Mouse (Mus musculus): Measurements from ENCODE around the gene Leprot.

Gene Leprot

DNA sequence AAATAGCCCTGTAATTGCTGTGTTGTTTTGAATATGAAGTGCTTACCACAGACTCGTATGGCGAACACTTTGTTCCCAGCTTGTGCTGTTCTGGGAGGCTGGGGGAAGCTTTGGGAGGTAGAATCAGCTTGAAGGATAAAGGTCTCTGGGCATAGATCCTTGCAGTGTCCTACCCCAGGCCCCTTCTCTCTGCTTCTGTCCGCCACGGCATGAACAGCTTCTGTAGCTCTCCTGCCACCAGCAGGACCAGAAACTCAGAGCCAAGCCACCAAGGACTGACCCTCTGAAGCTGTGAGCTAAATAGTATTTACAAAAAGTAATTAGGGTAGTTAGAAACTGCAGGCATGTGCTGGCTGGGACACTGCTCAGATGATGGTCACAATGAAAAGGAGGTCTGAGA, 17.2 kb downstream of the Leprot start:
- DNase-seq (ENCODE audit: low spot score) = no peak

DNA sequence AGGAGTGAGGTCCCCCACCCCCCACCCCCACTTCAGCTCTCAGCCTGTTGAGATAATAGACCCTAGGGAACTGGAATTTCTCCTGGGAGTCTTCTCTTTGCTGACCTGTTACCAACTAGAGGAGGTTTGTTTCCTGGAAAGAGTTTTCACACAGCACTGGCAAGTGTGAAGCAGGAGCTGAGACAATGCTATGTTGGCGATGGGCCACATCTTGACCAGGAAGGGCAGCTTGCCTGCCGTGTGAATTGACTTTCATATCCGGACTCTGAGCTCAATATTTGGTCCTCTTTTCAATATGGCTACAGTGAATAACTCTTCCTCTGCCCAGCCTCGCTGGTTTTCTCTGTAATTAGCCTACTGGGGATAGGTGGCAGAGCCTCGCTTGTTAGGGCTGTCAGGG, 21.6 kb downstream of the Leprot start:
- DNase-seq (ENCODE audit: low spot score) = no peak

DNA sequence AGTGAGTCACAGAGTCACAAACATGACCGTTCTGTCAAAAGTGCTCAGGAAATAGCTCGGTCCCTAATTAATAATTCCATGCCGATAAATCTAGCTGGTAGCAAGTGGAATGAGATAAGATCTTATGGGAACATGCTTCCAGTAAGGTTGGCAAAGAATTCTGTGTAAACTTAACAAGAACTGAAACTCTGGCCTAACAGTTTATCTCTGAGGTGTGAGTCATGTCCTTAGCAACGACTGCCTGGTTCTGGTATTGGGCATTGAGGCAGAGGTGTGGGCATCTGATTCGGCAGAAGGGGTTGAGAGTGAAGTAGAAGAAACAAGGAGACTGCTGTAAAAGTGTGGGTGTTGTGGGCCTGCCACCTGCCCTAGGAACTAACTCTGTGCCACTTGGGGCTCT, 22.3 kb downstream of the Leprot start:
- no peak for DNase-seq (ENCODE audit: low spot score)

DNA sequence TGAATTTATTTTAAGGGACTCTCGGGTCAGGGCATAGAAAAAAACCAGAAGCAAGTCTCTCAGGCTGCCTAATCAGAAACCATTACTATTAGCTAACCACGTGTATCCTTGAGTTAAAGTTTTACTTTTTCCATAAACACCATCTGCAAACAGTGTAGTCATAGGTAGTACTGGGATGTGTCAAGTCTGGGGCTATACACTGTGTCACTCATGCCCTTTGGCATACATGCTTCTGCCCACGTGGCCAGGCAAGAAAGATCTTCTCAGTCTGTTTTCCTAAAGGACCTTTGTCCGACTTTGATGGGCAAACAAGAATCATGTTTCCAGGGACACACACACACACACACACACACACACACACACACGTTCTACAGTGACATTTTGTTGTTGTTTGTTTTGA, 27.3 kb downstream of the Leprot start:
- DNase-seq (ENCODE audit: low spot score) = no peak

DNA sequence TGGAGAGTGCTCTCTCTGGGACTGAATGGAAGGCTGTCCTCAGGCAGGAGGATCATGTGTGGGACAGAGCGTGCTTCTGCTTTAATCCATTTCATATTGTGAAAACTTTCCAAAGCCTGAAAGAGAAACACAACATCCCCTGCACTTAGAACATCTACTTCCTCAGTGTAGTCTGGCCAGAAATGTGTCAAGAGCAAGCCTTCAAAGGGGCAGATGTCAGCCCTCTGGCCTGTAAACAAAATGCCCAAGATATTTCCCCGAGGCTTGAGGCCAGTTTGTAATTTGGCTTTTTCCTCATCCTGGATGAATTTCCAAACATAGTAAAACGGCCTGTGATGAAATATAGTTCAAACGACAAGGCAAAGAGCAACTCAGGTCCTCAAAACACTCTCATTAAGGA, 28.2 kb downstream of the Leprot start:
- no peak for DNase-seq (ENCODE audit: low spot score)

DNA sequence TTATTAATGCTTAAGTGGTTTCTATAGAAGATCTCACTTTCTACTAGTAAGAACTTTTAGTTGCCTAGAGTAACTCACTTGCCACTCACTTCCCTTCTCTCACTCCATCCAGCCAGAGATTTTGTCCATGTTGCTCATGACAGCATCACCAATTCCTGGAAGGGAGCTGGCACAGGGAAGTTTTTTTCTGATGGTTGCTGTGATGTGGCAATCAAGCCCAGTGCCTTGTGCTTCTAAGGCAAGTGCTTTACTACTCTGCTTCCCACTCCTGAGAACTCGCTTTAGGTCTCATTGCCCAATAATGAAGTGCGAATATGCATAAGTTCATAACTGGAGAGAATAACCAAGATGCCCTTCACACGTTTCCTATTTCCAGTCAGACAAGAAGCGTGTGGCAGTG, 35.1 kb downstream of the Leprot start:
- DNase-seq (ENCODE audit: low spot score) = no peak

DNA sequence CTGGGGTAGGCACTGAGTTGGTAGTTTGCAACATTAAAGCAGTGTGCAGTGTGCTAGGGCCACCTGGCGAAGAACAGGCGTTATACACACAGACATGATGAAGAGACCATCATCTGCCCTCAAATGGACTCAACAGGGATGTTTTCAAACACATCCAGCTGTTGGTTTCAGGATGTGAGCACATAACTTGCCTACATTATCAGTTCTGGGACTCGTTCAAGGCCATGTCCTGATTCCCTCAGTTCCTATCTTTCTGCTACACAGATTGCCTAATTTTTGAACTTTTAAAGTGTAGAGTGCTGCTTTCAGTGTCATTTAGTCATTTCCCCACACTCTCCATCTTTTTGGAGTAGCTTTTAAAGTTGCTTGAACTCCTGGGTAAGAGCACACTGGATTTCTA, 35.6 kb downstream of the Leprot start:
- DNase-seq (ENCODE audit: low spot score) = no peak

DNA sequence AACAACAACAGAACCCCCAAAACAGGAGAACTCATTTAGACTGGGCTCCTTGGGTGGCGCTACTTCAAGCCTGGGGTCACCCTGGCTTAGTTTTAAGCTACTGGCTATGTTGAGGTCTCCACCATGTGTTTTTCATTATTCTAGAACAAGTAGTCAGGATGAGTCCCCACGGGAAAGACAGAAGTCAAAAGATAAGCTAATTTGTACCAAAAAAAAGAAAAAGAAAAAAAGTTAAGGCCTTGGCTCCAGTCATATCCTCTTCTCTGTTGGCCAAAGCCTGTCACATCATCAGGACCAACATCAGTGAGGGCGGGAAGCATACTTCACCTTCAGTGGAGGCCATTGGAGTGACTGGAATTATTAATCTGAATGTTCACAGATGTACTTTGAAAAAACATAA, 37.3 kb downstream of the Leprot start:
- no peak for DNase-seq (ENCODE audit: low spot score)

DNA sequence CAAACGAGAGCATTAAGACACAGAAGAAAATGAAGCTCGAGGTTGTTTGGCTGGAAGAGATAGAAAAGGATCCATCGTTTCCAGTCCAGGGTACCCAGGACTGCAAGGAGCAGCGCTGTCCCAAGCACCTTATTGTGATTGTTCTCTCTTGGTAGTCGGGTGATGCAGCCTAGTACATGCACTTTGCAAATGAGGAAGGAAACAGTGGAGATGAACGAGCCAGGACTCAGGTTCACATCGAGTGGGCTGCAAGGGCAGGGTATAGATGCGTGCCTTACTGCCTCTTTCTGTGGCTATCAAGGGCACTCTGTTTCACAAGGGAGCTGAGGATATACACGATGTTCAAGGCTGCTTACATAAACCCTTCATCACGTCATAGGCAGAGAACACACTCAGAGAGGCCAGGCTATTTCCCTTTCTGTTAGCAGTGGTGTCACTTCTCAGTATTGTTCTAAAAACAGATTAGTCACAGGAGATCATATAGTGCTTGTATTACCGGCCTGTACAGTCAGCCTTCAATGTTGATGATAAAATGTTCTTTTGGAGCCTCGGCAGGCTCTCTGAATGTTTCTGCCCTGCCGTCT, 38.8 kb downstream of the Leprot start:
- DNase-seq (ENCODE audit: low spot score) = no peak

DNA sequence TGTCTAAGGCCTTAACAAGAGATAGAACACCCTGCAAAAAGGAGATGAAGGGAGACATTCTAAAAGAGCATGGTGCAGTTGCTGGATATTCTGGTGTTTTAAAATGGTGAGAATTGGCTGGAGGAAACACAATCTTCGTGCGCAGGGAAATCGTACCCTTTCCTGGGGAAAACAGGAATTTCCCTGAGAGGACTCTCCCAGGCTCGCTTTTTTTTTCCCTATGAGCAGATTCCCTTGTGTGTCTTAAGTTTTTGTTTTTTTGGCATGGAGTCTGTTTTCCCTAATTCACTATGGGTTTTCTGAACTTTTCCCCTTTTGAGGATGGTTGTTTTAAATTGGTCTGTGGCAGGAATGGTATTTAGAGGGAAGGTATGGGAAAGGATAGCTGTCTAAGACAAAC, 41.7 kb downstream of the Leprot start:
- no peak for DNase-seq (ENCODE audit: low spot score)

DNA sequence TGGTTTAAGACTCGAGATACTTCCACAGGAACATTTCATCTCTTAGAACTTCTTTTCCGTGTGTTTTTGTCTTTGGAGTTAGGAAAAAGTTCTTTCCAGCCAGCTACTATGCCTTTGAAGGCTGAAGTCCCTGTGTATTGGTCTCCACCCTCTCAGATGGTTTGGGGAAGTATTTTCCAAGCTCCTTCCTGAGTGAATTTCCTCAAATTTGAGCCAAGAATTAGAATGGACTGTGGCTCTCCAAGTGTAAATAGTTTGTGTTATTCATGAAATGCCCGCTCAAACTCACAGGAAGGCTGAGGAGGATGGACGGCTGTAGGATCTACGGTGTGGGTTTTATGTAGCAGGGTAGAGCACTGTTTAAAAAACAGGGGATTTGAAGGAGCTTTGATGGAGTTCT, 42.1 kb downstream of the Leprot start:
- no peak for DNase-seq (ENCODE audit: low spot score)

DNA sequence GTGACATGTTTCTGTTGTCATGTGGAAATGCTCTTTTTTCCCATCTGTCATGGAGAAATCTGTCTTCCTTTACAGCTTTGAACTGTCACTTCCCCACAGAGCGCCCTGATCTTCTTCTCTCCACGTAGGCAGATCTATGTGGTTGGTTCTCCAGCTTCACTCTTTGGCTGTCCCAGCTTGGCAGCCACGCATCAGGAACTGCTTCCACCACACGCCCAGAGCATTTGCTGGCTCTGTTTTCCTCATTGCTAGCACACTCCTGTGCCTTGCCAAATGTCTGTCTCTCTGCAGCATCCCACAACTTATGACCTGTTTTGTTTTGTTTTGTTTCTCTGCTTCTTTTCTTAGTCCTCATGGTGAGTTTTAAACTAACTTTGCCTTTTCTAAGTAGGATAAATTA, 45.4 kb downstream of the Leprot start:
- no peak for DNase-seq (ENCODE audit: low spot score)

DNA sequence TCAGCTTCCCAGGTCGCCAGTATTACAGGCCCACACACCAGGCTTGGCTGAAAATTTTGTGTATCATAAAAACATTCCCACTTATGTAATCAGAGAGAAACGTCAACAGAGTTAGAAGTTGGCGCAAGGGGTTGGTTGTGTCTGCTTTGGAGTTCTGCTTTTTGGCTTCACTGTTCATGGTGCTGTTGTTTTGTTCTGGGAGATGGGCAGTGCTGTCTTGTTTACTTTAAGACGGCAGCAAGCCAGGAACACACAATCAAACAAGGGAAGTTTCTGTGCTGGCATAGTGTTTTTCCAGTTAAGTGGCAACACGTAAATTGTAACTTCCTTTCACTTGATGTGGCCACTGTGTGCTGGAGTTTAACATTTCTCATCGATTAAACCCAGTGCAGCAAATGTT, 47.0 kb downstream of the Leprot start:
- DNase-seq (ENCODE audit: low spot score) = no peak

DNA sequence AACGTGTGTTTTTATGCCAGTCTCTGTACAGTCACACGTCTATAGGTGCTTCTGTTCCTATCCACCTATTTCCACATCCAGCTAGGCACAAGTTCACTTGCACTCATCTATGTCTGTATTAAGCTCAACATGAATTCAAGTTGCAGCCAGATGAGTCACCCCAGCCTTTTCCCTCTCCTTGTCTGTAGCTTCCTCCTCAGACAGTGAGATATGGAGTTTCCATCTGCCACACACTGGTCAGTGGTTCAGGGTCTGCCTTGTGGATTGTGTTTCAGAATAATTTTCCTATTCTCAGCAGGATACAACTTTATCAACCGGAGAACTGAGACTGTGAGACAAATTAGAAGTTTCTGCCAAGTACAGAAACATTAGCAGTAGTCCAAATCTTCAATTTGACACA, 49.7 kb downstream of the Leprot start:
- DNase-seq (ENCODE audit: low spot score) = no peak

DNA sequence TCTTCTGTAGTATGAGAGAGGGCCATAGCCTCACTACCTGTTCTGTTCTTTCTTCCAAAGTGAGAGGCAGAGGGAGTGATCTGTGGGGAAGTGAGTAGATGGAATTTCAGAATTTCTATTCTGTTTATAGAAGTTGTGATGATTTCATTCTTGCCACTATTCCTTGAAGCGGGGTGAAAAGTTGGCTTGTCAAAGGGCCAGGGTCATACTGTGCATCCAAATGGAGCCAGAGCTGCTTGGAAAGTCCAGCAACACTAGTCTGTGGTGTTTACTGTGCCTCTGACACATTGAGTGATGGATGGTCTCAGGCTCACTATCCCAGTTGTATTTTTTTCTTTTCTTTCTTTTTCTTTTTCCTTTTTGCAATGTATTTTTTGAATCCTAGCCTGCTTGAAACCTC, 51.9 kb downstream of the Leprot start:
- DNase-seq (ENCODE audit: low spot score) = no peak

DNA sequence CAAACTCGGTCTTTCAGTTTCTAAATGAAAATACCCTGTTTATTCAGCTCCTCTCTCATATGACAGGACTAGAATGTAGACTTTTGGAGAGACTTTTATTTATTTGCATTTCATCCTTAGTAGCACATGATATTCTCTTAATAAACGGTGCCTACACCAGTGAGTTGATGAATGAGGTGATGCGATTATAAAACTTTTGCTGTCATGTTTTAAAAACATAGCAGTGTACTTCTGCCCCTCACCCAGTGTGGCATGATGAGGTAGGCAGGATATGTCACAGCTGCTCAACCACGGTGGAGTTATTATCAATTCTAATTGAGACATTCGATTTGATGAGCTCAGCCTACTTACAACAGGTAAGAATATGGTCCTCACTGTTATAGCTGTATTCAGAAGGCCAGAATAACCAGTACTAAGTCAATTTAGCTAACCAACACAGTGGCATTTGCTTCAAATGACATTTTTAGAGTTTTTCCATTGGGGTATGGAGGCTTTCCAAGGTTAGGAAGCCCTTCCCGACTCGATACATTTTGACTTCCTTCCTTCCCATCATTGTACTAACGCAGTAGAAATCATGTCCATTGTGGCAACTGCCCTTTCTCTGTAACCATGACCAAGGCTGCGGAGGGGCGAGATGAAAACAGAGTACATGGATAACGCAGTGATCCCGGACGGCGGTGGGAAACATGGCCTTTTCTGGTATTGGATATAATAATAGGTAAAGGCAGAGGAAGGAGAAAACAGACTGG, 53.5 kb downstream of the Leprot start:
- no peak for DNase-seq (ENCODE audit: low spot score)

DNA sequence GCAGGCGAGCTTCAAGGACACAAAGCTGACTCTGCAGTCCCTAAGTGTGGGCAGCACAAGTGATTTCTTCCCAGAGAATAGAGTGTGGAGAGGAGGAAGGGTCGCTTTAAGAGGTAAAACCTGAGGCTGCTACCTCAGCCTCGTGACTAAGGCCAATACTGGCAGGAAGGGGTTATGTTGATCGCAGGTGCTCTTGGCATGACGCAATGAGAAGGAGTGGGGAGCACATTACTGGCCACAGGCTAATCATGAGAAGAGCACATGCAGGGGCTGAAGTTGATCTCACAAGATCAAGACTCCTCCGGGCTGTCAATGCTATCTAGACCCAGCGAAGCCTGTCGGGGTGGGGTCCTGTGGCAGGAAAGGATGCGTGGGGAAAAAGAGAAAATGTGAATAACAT, 57.8 kb downstream of the Leprot start:
- no peak for DNase-seq (ENCODE audit: low spot score)

DNA sequence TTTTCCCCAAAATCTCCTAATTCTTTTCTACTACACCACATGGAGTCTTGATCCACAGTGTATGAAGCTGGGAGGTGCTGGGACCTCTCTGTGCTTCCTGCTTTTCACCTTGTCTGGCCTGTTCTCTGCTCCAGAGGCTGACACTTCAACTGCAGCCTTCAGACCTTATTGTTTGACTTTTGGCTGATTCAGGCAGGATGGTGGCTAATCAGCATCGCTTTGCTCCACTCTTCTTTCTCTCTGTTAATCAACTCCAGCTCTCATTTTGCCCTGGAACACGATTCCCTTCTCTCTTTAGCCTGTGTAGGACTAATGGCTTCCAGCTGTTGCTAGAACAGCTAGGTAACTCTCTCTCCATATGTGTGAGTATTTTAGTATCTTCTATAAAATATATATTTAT, 59.7 kb downstream of the Leprot start:
- no peak for DNase-seq (ENCODE audit: low spot score)

DNA sequence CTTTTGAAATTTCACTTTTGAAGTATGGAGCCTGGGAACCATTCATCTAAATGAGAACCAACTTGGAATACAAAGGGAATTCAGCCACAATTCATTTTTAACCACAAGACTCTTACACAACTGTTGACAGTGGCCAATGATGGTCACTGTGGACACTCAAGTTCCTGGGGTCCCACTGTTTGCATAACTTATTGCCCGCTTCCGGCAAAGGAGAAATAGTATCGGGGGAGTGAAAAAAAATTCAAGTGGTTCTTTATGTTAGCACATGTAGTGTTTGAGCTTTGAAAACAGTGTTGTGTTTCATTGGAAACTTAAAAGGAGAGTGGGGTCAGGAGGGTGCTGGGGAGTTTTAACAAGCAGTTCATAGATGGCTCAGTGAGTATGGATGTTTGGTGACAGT, 60.4 kb downstream of the Leprot start:
- no peak for DNase-seq (ENCODE audit: low spot score)

Measured in retina, embryonic 14.5 days (tissue).